Mouse (Mus musculus): ENCODE results near the gene Cdhr5.

DNA sequence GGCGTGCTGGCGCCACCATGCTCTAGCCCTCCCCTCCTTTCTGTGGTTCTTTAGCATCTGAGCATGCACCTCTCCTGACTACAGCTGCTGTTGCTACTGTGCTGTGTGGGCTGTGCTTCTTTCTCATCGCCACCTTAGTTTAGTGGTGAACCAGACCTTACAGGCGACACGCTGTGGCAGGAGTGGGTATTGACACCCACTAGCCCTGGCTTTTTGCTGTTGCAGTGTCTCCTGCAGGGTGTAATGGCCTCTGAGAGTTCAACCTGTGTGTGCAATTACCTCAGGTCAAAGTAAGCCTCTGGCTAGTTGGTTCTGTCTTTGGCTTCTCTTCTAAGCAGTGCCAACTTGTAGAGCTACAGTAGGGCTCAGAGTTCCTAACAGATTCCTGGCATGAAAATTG is 39.4 kb upstream of the Cdhr5 start:
- no peak for TF ChIP-seq CTCF (IDR thresholded peaks at IDR 0.05; ENCODE audit: insufficient read depth, low read depth, low read length)
- TF ChIP-seq POLR2A (IDR thresholded peaks at IDR 0.05; ENCODE audit: insufficient read depth, low read depth, low read length) = no peak

All from olfactory bulb, adult 2 months (tissue).